Mouse (Mus musculus): ENCODE measurements around the gene Elmo1. TPM values are rescaled to one million over a fixed set of nuclear protein-coding genes. Genes with fewer than 3 reads are reported as not detected.

Gene Elmo1
- total and polyA plus RNA-seq, 2 experiments: 1.2 to 6.7 TPM

DNA sequence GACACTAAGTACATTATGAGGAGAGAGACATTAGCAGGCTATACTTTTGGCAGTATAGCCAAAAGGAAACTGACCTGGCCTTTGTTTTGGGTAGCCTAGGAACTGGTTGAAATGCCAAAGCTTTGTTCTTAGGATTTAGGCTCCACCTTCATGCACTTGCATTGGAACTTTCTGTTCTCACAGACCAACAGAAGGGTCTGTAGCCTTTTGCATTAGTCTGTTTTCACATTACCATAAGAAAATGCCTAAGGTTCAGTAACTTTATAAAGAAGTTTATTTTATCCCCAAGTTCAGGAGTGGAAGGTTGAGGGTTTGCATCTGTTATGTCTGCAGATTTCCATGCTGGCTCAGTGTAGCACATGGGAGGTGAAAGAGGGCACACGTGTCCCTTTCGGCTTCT, 15.6 kb downstream of the Elmo1 start:
- no peaks in the 10 kb centered on the region for H3K27me3 ChIP-seq (ENCODE audit: control insufficient read depth, insufficient read depth, low read length)
- H3K4me1 ChIP-seq (ENCODE audit: control insufficient read depth, insufficient read depth, low read length): no peaks in the 10 kb centered on the region
- no peak overlapping the region for H3K27ac ChIP-seq (replicated peaks; ENCODE audit: insufficient read depth, low read depth, low read length)
- no peak for DNase-seq (ENCODE audit: extremely low read depth, low read depth, low spot score)
- no peak overlapping the region for H3K4me3 ChIP-seq (ENCODE audit: insufficient read depth, low read depth, low read length)
- H3K36me3 ChIP-seq (ENCODE audit: control insufficient read depth, insufficient read depth, low read length): no peaks in the 10 kb centered on the region
- WGBS: 99% methylated on average over 2 of the region's 2 CpGs
- no peak overlapping the region for H3K9ac ChIP-seq (ENCODE audit: low read depth, low read length)
- no peak for TF ChIP-seq POLR2A (IDR thresholded peaks at IDR 0.05; ENCODE audit: extremely low read depth, insufficient read depth, low read length)
- TF ChIP-seq CTCF (IDR thresholded peaks at IDR 0.05; ENCODE audit: low read depth, low read length): no peak
- H3K79me2 ChIP-seq (ENCODE audit: control insufficient read depth, insufficient read depth, low read length): no peaks in the 10 kb centered on the region

DNA sequence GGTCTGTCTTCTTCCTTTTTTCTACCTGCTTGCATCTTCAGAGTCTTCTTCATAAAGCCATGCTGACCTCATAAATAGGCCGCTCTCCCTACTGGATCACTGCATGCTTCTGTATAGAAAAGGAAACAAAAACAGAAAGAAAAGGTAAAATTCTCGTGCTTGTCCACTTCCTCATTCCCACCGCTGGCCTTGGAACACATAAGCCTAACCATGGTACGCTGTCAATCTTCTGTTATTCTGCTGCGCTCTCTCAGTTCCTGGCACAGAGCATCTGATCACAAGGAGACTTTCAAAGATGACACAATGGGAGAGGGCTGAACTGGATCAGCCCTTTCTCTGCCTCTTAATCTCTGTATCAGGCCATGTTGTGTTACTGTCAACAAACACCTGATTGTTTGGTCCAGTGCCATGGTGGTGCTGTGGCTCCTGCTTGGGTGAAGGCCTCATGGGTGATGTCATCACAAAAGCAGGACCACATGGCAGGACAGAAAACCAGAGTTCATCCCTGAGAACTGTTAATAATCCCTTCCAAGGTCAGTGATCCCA, 17.6 kb downstream of the Elmo1 start:
- WGBS: 86% methylated on average over 5 of the region's 5 CpGs
- no peak for DNase-seq (ENCODE audit: extremely low read depth, low read depth, low spot score)
- Histone ChIP-seq H3K79me2 (ENCODE audit: control insufficient read depth, insufficient read depth, low read length) (no peaks in the 10 kb centered on the region; the same call in 1 of the 2 replicates), H3K27me3 (ENCODE audit: control insufficient read depth, insufficient read depth, low read length) (no peaks in the 10 kb centered on the region), H3K4me3 (ENCODE audit: insufficient read depth, low read depth, low read length) (no peak overlapping the region), H3K27ac (replicated peaks; ENCODE audit: insufficient read depth, low read depth, low read length) (no peak overlapping the region), H3K4me1 (ENCODE audit: control insufficient read depth, insufficient read depth, low read length) (no peaks in the 10 kb centered on the region), H3K36me3 (ENCODE audit: control insufficient read depth, insufficient read depth, low read length) (no peaks in the 10 kb centered on the region), H3K9ac (ENCODE audit: low read depth, low read length) (no peak overlapping the region)
- TF ChIP-seq CTCF (IDR thresholded peaks at IDR 0.05; ENCODE audit: low read depth, low read length) (no peak), POLR2A (IDR thresholded peaks at IDR 0.05; ENCODE audit: extremely low read depth, insufficient read depth, low read length) (no peak)

DNA sequence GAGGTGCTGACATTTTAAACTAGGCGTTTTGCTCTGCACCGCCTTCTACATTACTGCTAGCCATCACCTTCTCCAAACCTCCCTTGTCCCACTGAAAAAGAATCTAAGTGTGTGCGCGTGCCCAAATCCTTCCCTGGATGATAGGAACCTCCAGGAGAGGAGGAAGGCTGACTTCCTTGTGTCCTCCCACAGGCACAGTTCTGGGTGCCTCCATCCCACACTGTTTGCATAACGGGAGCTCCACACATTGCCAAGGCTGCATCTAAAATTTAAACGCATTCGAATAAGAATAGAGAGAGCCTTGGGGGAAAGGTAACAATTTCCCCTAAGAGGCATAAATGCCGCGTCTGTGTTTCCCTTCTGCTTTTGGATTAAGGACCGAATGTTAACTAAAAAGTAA, 18.6 kb downstream of the Elmo1 start:
- TF ChIP-seq CTCF (IDR thresholded peaks at IDR 0.05; ENCODE audit: low read depth, low read length) (no peak), POLR2A (IDR thresholded peaks at IDR 0.05; ENCODE audit: extremely low read depth, insufficient read depth, low read length) (no peak)
- H3K27ac ChIP-seq (replicated peaks; ENCODE audit: insufficient read depth, low read depth, low read length): no peak overlapping the region
- H3K36me3 ChIP-seq (ENCODE audit: control insufficient read depth, insufficient read depth, low read length): no peaks in the 10 kb centered on the region
- H3K27me3 ChIP-seq (ENCODE audit: control insufficient read depth, insufficient read depth, low read length): no peaks in the 10 kb centered on the region
- 71% methylated on average over 10 of the region's 10 CpGs for WGBS
- no peak overlapping the region for H3K4me3 ChIP-seq (ENCODE audit: insufficient read depth, low read depth, low read length)
- H3K79me2 ChIP-seq (ENCODE audit: control insufficient read depth, insufficient read depth, low read length): no peaks in the 10 kb centered on the region; the same call in 1 of the 2 replicates
- no peak for DNase-seq (ENCODE audit: extremely low read depth, low read depth, low spot score)
- H3K4me1 ChIP-seq (ENCODE audit: control insufficient read depth, insufficient read depth, low read length): no peaks in the 10 kb centered on the region
- H3K9ac ChIP-seq (ENCODE audit: low read depth, low read length): no peak overlapping the region

DNA sequence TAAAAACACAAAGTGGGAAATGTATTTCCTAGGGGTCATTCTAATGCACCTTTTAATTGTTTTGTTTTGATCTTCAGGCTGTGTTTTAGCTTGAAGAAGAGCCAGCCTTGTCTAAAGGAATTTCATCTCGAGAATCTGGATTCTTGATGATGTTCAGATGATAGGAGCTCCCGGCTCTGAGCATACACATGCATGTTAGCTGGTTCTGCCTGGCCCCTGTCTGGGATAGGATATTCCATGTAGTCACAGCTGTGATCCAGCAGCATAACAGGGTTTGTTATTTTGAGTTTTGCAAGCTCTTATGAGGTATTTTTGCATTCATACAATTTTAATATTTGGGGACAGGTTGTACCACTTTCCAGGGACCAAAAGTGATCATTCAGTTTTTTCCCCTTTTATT, 19.1 kb downstream of the Elmo1 start:
- H3K4me3 ChIP-seq (ENCODE audit: insufficient read depth, low read depth, low read length): no peak overlapping the region
- no peak for TF ChIP-seq POLR2A (IDR thresholded peaks at IDR 0.05; ENCODE audit: extremely low read depth, insufficient read depth, low read length)
- no peak for TF ChIP-seq CTCF (IDR thresholded peaks at IDR 0.05; ENCODE audit: low read depth, low read length)
- no peak overlapping the region for H3K9ac ChIP-seq (ENCODE audit: low read depth, low read length)
- no peaks in the 10 kb centered on the region for H3K27me3 ChIP-seq (ENCODE audit: control insufficient read depth, insufficient read depth, low read length)
- H3K79me2 ChIP-seq (ENCODE audit: control insufficient read depth, insufficient read depth, low read length): no peaks in the 10 kb centered on the region; the same call in 1 of the 2 replicates
- no peaks in the 10 kb centered on the region for H3K4me1 ChIP-seq (ENCODE audit: control insufficient read depth, insufficient read depth, low read length)
- no peak overlapping the region for H3K27ac ChIP-seq (replicated peaks; ENCODE audit: insufficient read depth, low read depth, low read length)
- DNase-seq (ENCODE audit: extremely low read depth, low read depth, low spot score): no peak
- no peaks in the 10 kb centered on the region for H3K36me3 ChIP-seq (ENCODE audit: control insufficient read depth, insufficient read depth, low read length)
- 67% methylated on average over 2 of the region's 2 CpGs for WGBS

DNA sequence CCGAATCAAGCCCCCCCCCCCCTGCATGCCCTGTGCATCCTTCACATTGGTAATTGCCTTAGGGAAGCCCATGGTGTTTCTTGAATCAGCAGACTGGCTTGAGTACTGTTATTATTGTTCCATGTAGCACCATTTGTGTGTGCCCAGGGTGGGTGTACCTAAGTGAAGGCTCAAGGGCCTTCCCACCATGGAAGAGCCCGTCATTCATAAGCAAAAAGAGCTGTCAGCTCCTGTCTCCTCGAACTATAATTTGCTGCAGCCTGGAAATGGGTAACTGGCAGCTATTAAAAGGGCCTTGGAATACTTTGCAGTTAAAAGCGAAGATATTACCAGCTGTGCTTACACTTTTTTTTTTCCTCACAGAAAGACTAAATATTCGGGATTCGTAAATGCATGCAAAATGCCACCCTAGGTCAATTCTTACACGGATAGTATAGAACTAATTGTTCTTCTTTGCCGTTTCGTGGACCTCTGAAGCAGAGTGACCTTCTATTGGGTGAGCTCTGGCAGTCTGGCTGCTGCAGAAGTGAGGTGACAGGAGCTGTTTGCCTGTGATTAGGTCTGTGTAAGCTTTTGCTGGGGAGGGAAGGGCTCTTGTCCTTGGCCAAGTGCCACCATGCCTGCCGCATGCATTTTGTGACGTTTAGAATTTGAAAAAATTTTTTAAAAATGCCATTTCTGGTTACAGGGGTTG, 19.7 kb downstream of the Elmo1 start:
- no peaks in the 10 kb centered on the region for H3K4me1 ChIP-seq (ENCODE audit: control insufficient read depth, insufficient read depth, low read length)
- H3K27ac ChIP-seq (replicated peaks; ENCODE audit: insufficient read depth, low read depth, low read length): no peak overlapping the region
- H3K36me3 ChIP-seq (ENCODE audit: control insufficient read depth, insufficient read depth, low read length): no peaks in the 10 kb centered on the region
- DNase-seq (ENCODE audit: extremely low read depth, low read depth, low spot score): no peak
- H3K79me2 ChIP-seq (ENCODE audit: control insufficient read depth, insufficient read depth, low read length): no peaks in the 10 kb centered on the region; the same call in 1 of the 2 replicates
- no peak overlapping the region for H3K9ac ChIP-seq (ENCODE audit: low read depth, low read length)
- H3K27me3 ChIP-seq (ENCODE audit: control insufficient read depth, insufficient read depth, low read length): no peaks in the 10 kb centered on the region
- WGBS: 80% methylated on average over 11 of the region's 11 CpGs
- TF ChIP-seq CTCF (IDR thresholded peaks at IDR 0.05; ENCODE audit: low read depth, low read length) (no peak), POLR2A (IDR thresholded peaks at IDR 0.05; ENCODE audit: extremely low read depth, insufficient read depth, low read length) (no peak)
- no peak overlapping the region for H3K4me3 ChIP-seq (ENCODE audit: insufficient read depth, low read depth, low read length)

- Histone ChIP-seq H3K79me2 (ENCODE audit: control insufficient read depth, insufficient read depth, low read length) (no peaks in the 10 kb centered on the region; the same call in 1 of the 2 replicates), H3K27me3 (ENCODE audit: control insufficient read depth, insufficient read depth, low read length) (no peaks in the 10 kb centered on the region), H3K9ac (ENCODE audit: low read depth, low read length) (no peak overlapping the region), H3K4me1 (ENCODE audit: control insufficient read depth, insufficient read depth, low read length) (peaks cover 2% of the 10 kb centered on the region; the same call in 1 of the 2 replicates), H3K36me3 (ENCODE audit: control insufficient read depth, insufficient read depth, low read length) (no peaks in the 10 kb centered on the region), H3K27ac (replicated peaks; ENCODE audit: insufficient read depth, low read depth, low read length) (no peak overlapping the region), H3K4me3 (ENCODE audit: insufficient read depth, low read depth, low read length) (no peak overlapping the region)
- WGBS: 71% methylated on average over 2 of the region's 2 CpGs
- TF ChIP-seq POLR2A (IDR thresholded peaks at IDR 0.05; ENCODE audit: extremely low read depth, insufficient read depth, low read length): no peak
- no peak for TF ChIP-seq CTCF (IDR thresholded peaks at IDR 0.05; ENCODE audit: low read depth, low read length)
- no peak for DNase-seq (ENCODE audit: extremely low read depth, low read depth, low spot score)
These were observed 20.9 kb downstream of the Elmo1 start for GRCm38 (mm10) chr13:20111256-20111800.

Data from liver, adult 2 months (tissue).